ENCODE assay signal across 14 mouse cellular contexts in the genomic region with DNA sequence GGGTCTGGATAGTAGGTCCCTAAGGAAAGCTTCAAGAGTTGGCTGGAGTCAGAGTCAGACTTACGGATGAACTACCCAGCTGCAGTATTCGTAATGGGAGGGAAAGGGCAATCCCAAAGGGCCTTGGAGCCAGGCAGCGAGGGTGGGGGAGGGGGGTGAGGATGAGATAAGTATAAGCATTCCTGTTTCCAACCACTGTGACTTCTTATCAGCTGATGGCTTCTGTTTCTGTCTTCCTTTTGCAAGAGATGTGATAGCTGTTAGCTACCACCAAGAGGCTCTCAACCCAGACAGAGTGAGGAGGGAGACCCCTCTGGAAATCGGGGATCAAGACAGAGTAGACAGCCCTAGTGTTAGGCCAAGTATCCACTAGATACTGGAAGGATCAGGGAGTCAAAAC. TPM values are rescaled to one million over a fixed set of nuclear protein-coding genes. Genes with fewer than 3 reads are reported as not detected.
A peak's percentile ranks its signal among the peaks of the same experiment; 100 is the strongest.
DNase-seq lines count a peak whose midpoint lies in the region; ATAC-seq and TF ChIP-seq lines count a peak whose summit lies in the region.
"Had no signal": no experiment of that assay in that cellular context is flagged by ENCODE, and none has a peak within 500 bp of the region (broad histone marks: within the 10 kb centered on the region; RNA-seq: fewer than 3 reads in every experiment).

No protein-coding gene starts in this region.

- no peak overlapping the region for H3K27ac ChIP-seq in lung, embryonic 14.5 days (ENCODE audit: low read depth)
- peak overlapping the region; percentile 61 for H3K27ac ChIP-seq in neural tube, embryonic 13.5 days (replicated peaks)
- H3K27ac ChIP-seq: forebrain, embryonic 10.5 days had no signal

- no peaks in the 10 kb centered on the region for H3K4me1 ChIP-seq in lung, embryonic 14.5 days (ENCODE audit: insufficient read depth)
- peaks cover 20% of the 10 kb centered on the region for H3K4me1 ChIP-seq in neural tube, embryonic 13.5 days (replicated peaks)

- 31% methylated on average over 4 of the region's 4 CpGs for WGBS in lung, embryonic 14.5 days
- 42% methylated on average over 4 of the region's 4 CpGs for WGBS in neural tube, embryonic 13.5 days

- H3K4me2 ChIP-seq in lung, embryonic 14.5 days: no peak overlapping the region
- no peak overlapping the region for H3K4me2 ChIP-seq in neural tube, embryonic 13.5 days

- H3K9me3 ChIP-seq in lung, embryonic 14.5 days (ENCODE audit: low read depth, low read length): no peaks in the 10 kb centered on the region
- H3K9me3 ChIP-seq in neural tube, embryonic 13.5 days: no peaks in the 10 kb centered on the region
- H3K9me3 ChIP-seq: forebrain, embryonic 10.5 days had no signal

- DNase-seq in lung, embryonic 14.5 days: no peak
- DNase-seq in lung, postnatal 25 days (ENCODE audit: low spot score): no peak
- DNase-seq in liver: peak; percentile 86
- no peak for DNase-seq in retina, postnatal 1 day
- no peak for DNase-seq in gastrocnemius, adult 8-10 months (ENCODE audit: low spot score in 2 of 2)
- no peak for DNase-seq in frontal cortex, postnatal 36 days (ENCODE audit: low spot score in 2 of 2)
- DNase-seq: lung, adult 2 months had no signal

- no peaks in the 10 kb centered on the region for H3K36me3 ChIP-seq in lung, embryonic 14.5 days (ENCODE audit: insufficient read depth)
- no peaks in the 10 kb centered on the region for H3K36me3 ChIP-seq in neural tube, embryonic 13.5 days
- H3K36me3 ChIP-seq: forebrain, embryonic 10.5 days had no signal

- no peaks in the 10 kb centered on the region for H3K27me3 ChIP-seq in lung, embryonic 14.5 days (ENCODE audit: insufficient read depth, low read length)
- H3K27me3 ChIP-seq in neural tube, embryonic 13.5 days: no peaks in the 10 kb centered on the region

- H3K9ac ChIP-seq in lung, embryonic 14.5 days: no peak overlapping the region
- no peak overlapping the region for H3K9ac ChIP-seq in neural tube, embryonic 13.5 days

- ATAC-seq in lung, embryonic 14.5 days (ENCODE audit: insufficient read depth): 0 out of 2 replicates have a peak, but pooled peaks have one; percentile 10
- ATAC-seq in common myeloid progenitor, adult 5-6 weeks (replicated peaks; ENCODE audit: low read depth, poor library complexity, severe bottlenecking): peak; percentile 51
- peak; percentile 3; the same call in 1 of the 2 replicates for ATAC-seq in neural tube, embryonic 13.5 days (ENCODE audit: low read depth)
- ATAC-seq: inflammation-experienced regulatory T-cells, adult 6 months had no signal

- no peak overlapping the region for H3K4me3 ChIP-seq in lung, embryonic 14.5 days (ENCODE audit: low read depth, low read length)
- no peak overlapping the region for H3K4me3 ChIP-seq in neural tube, embryonic 13.5 days
- H3K4me3 ChIP-seq: forebrain, embryonic 10.5 days had no signal

- TF ChIP-seq CTCF in lung, embryonic 14.5 days (IDR thresholded peaks at IDR 0.05; ENCODE audit: low read depth): no peak

RNA-seq across cellular contexts. Expression of gene Ackr1, which starts 4.4 kb away (rescaled TPM):
- 0.54 and 0.81 TPM in 2 replicates for polyA plus RNA-seq in lung, embryonic 14.5 days (2014; fragmentation: Nextera tagmentation; extraction: Ambion mirVana)
- total RNA-seq in common myeloid progenitor, adult 5-6 weeks (2017): 0.37 TPM in 1 of 2 replicates, not detected in the other
- polyA plus RNA-seq in neural tube, embryonic 13.5 days (2015; fragmentation: Nextera tagmentation; extraction: Ambion mirVana): 15.4 and 17.1 TPM in 2 replicates
- 1 to 10 TPM; 1.3 to 2.9 (median 1.9) TPM for total RNA-seq in gastrocnemius, adult 8-10 months (2022)
- total RNA-seq: ES-E14; monocyte, adult 5-6 weeks had no signal
- polyA plus RNA-seq: inflammation-experienced regulatory T-cells, adult 6 months had no signal

RNA-seq across cellular contexts. Expression of gene Aim2, which starts 21.5 kb away (rescaled TPM):
- polyA plus RNA-seq in lung, embryonic 14.5 days (2014; fragmentation: Nextera tagmentation; extraction: Ambion mirVana): 0.92 and 2.5 TPM in 2 replicates
- 58.6 and 72.0 TPM in 2 replicates for total RNA-seq in common myeloid progenitor, adult 5-6 weeks (2017)
- 1.4 and 2.3 TPM in 2 replicates for polyA plus RNA-seq in neural tube, embryonic 13.5 days (2015; fragmentation: Nextera tagmentation; extraction: Ambion mirVana)
- under 1 TPM in 1 of 4 experiments, not detected in 3; 0.58 TPM for total RNA-seq in gastrocnemius, adult 8-10 months (2022)

RNA-seq across cellular contexts. Expression of gene Cadm3, which starts 38.3 kb away (rescaled TPM):
- 4.1 and 4.9 TPM in 2 replicates for polyA plus RNA-seq in lung, embryonic 14.5 days (2014; fragmentation: Nextera tagmentation; extraction: Ambion mirVana)
- total RNA-seq in common myeloid progenitor, adult 5-6 weeks (2017): 0.05 TPM in 1 of 2 replicates, not detected in the other
- polyA plus RNA-seq in neural tube, embryonic 13.5 days (2015; fragmentation: Nextera tagmentation; extraction: Ambion mirVana): 48.3 and 53.6 TPM in 2 replicates
- 1 to 10 TPM; 4.2 to 6.8 (median 6.2) TPM for total RNA-seq in gastrocnemius, adult 8-10 months (2022)

RNA-seq across cellular contexts. Expression of gene Mptx2, which starts 51.6 kb away (rescaled TPM):
- polyA plus RNA-seq in lung, embryonic 14.5 days (2014; fragmentation: Nextera tagmentation; extraction: Ambion mirVana): not detected in 2 replicates
- not detected in 2 replicates for total RNA-seq in common myeloid progenitor, adult 5-6 weeks (2017)
- polyA plus RNA-seq in neural tube, embryonic 13.5 days (2015; fragmentation: Nextera tagmentation; extraction: Ambion mirVana): not detected in 2 replicates
- total RNA-seq in gastrocnemius, adult 8-10 months (2022): not detected
- total RNA-seq: ES-E14; monocyte, adult 5-6 weeks had no signal
- polyA plus RNA-seq: forebrain, embryonic 10.5 days; gonadal fat pad, adult 2 months; inflammation-experienced regulatory T-cells, adult 6 months; lung, adult 2 months had no signal

Comparison
In these comparisons a context has a peak if more than half of its experiments do, and no peak if none do; other contexts are left out.
1. RNA of gene Aim2, which starts 21.5 kb away (total RNA-seq): 58.6 to 72.0 TPM in common myeloid progenitor, adult 5-6 weeks; 0.58 TPM in gastrocnemius, adult 8-10 months; every median in the first group is over 10 times any median in the second.
2. Peak in every context shown above with its lines, with median percentiles within 50 percentile points of each other: ATAC-seq.